Mouse (Mus musculus) liver, embryonic 14.5 days (tissue): ENCODE results near the gene B4galnt1. TPM values are rescaled to one million over a fixed set of nuclear protein-coding genes. Genes with fewer than 3 reads are reported as not detected.

ENCODE experiments used
- ATAC-seq: fragments of 200-750 bp; cut with Nextera tagmentation; 2 replicates; pipeline ENCODE4 v1.8.0; 2017; ENCODE audit warnings: moderate number of reproducible peaks, mild to moderate bottlenecking, moderate library complexity; ENCODE audit not compliant: insufficient read depth
- DNase-seq, 3 experiments: peaks; one replicate each; pipeline ENCODE4 v3.0.0-alpha.2; 2012 to 2013; ENCODE audit warnings: low read depth in 3 of 3, low spot score in 3 of 3
- H3K27ac ChIP-seq: fragments of 300-500 bp; sonication (generic); 2 replicates; pipeline ENCODE4 v1.5.1; 2014; ENCODE audit warnings: moderate library complexity, mild to moderate bottlenecking, control low read depth, inconsistent platforms
- H3K27me3 ChIP-seq: fragments of 300-500 bp; sonication (generic); 2 replicates; pipeline ENCODE4 v1.6.1; 2014; ENCODE audit warnings: mild to moderate bottlenecking, low read length, moderate library complexity; ENCODE audit not compliant: control insufficient read depth, insufficient read depth
- H3K36me3 ChIP-seq: fragments of 300-500 bp; sonication (generic); replicated peaks from 2 replicates; pipeline ENCODE4 v1.6.1; 2014; ENCODE audit warnings: low read depth; ENCODE audit not compliant: control insufficient read depth, insufficient read depth
- H3K4me1 ChIP-seq, 2 experiments: fragments of 200-500 bp in 1 of 2; fragments of 300-500 bp in 1 of 2; sonication (generic) in 1 of 2; replicated peaks; 2 replicates each; pipeline ENCODE4 v1.6.1; 2012 to 2014; ENCODE audit warnings: antibody characterized with exemption in 1 of 2, inconsistent platforms in 1 of 2, low read length in 1 of 2; ENCODE audit not compliant: control insufficient read depth in 2 of 2, insufficient read depth in 2 of 2
- H3K4me2 ChIP-seq: fragments of 300-500 bp; sonication (generic); 2 replicates; pipeline ENCODE4 v1.6.1; 2014; ENCODE audit warnings: low read depth, mild to moderate bottlenecking, control low read depth, moderate library complexity
- H3K4me3 ChIP-seq, 2 experiments: fragments of 200-500 bp in 1 of 2; fragments of 300-500 bp in 1 of 2; sonication (generic) in 1 of 2; 2 replicates each; pipeline ENCODE4 v1.5.1; 2012 to 2014; ENCODE audit warnings: low read depth in 2 of 2, low read length in 2 of 2, mild to moderate bottlenecking in 2 of 2, control low read depth in 1 of 2, inconsistent platforms in 1 of 2, moderate library complexity in 1 of 2; ENCODE audit not compliant: insufficient read depth in 1 of 2
- H3K9ac ChIP-seq: fragments of 300-500 bp; sonication (generic); replicated peaks from 2 replicates; pipeline ENCODE4 v1.6.1; 2014; ENCODE audit warnings: mild to moderate bottlenecking, control low read depth, moderate library complexity
- H3K9me3 ChIP-seq: fragments of 300-500 bp; sonication (generic); 2 replicates; pipeline ENCODE4 v1.6.1; 2016; ENCODE audit warnings: low read length, mixed read lengths; ENCODE audit not compliant: control insufficient read depth
- CTCF ChIP-seq: IDR thresholded peaks from 2 replicates; pipeline ENCODE4 v1.5.1; 2016; ENCODE audit warnings: antibody characterized with exemption, low read depth, control low read depth
- EP300 ChIP-seq: IDR thresholded peaks from 2 replicates; pipeline ENCODE4 v1.6.1; 2016; ENCODE audit warnings: antibody characterized with exemption, low read depth
- WGBS: fragments of 180-500 bp; shearing (Covaris S2); extraction: QIAGEN DNeasy Blood & Tissue Kit; methylation state at CpG from one replicate; pipeline ENCODE4 v1.1.7; 2014; ENCODE audit not compliant: insufficient replicate concordance; 5-methylcytosine and 5-hydroxymethylcytosine counted together
- polyA plus RNA-seq, 2 experiments: library from polyadenylated mRNA; depleted of rRNA in 1 of 2; stranded (reverse) in 1 of 2; unstranded in 1 of 2; fragments of >200 nt; fragmentation: Nextera tagmentation in 1 of 2; extraction: Ambion mirVana in 1 of 2; gene quantifications; 2 replicates each; pipeline versions ENCODE4 v1.2.1 to v1.2.3; 2012 to 2014

B4galnt1 gene
- polyA plus RNA-seq, 2 experiments, result 10.4 to 17.1 TPM

GRCm38 (mm10) chr10:127193011-127193410 lies 28.0 kb downstream of the B4galnt1 start:
- peaks cover 39 to 50% of the 10 kb centered on the region in 2 experiments for H3K4me1 ChIP-seq
- H3K4me2 ChIP-seq, result peak overlapping the region; percentile 40
- H3K27me3 ChIP-seq, result no peaks in the 10 kb centered on the region
- peak overlapping the region; percentile 2; the same call in 1 of the 2 replicates for H3K9ac ChIP-seq
- no peak overlapping the region for H3K4me3 ChIP-seq
- DNase-seq (no peak), ATAC-seq (no peak)
- 66% methylated on average over 9 of the region's 9 CpGs for WGBS
- H3K36me3 ChIP-seq, result peaks cover 9% of the 10 kb centered on the region
- peak overlapping the region; percentile 46 for H3K27ac ChIP-seq
- TF ChIP-seq CTCF, result no peak
- TF ChIP-seq EP300, result no peak
- no peaks in the 10 kb centered on the region for H3K9me3 ChIP-seq

DNA sequence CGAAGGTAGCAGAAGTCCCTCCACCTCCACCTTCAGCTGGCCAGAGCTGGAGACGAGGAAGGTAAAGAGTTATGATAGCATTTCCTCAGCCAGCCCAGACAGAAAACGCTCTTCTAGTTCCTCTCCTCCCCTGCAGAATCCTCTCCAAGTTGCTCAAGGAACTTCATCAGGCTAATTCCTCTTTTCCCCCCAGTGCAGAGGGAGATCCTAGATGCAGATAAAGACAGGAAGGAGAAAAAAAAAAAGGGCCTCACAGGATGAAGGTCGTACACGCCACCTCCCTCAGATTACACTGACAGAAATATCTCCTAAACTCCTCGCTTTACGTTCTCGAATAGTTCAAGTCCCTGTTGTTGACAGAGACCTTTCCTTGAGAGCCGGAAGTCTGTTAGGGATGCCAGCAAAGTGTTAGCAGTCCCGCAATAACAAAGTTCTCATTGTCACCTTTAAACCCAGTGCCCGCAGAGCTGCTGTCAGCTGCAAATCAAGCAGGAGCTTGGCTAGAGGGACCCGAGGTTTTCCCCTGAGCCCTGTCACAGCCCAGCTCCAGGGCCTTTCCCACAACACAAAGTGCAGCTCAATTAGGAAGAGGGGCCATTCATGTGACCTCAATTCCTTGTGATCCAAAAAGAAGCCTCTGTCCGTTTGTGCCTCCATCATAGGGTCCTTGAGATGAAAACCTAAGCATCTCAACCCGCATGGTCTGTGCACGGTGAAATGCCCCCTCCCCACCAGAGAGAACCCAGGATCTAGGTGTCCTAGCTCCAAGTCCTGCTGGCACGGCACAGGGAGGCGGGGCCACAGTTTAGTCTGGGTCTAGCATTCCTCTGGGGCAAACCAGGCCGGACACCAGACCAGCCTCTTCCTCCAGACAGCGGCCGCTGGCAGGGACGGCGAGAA lies 29.7 kb downstream of the B4galnt1 start:
- Histone ChIP-seq H3K27me3 (no peaks in the 10 kb centered on the region), H3K4me2 (peak overlapping the region; percentile 94), H3K9ac (peak overlapping the region; percentile 97), H3K27ac (peak overlapping the region; percentile 82), H3K4me1 (peaks cover 39% of the 10 kb centered on the region in 2 experiments), H3K4me3 (peak overlapping the region; percentile 58 to 89), H3K9me3 (no peaks in the 10 kb centered on the region), H3K36me3 (peaks cover 26% of the 10 kb centered on the region)
- peak; percentile 59; the same call in 1 of the 2 replicates for ATAC-seq
- 3% methylated on average over 22 of the region's 22 CpGs for WGBS
- no peak for DNase-seq
- TF ChIP-seq EP300 (no peak), CTCF (no peak)

GRCm38 (mm10) chr10:127195328-127196129 lies 30.5 kb downstream of the B4galnt1 start, which contains the start of gene Dtx3:
TSS of gene Dtx3 (minus strand) at chr10:127195728.
- no peak for DNase-seq
- TF ChIP-seq EP300, result no peak
- TF ChIP-seq CTCF, result no peak
- H3K4me3 ChIP-seq, result peak within 1 kb of the TSS; percentile 58 to 89
- H3K27ac ChIP-seq, result peak within 1 kb of the TSS; percentile 82
- peak within 1 kb of the TSS; percentile 94 for H3K4me2 ChIP-seq
- no peaks in the 10 kb centered on the region for H3K9me3 ChIP-seq
- H3K9ac ChIP-seq, result peak within 1 kb of the TSS; percentile 97
- H3K4me1 ChIP-seq, result peaks cover 30 to 31% of the 10 kb centered on the region in 2 experiments
- peak; percentile 55 for ATAC-seq
- H3K27me3 ChIP-seq, result no peaks in the 10 kb centered on the region
- H3K36me3 ChIP-seq, result peaks cover 34% of the 10 kb centered on the region
- WGBS, result 1% methylated on average over 32 of the region's 47 CpGs

DNA sequence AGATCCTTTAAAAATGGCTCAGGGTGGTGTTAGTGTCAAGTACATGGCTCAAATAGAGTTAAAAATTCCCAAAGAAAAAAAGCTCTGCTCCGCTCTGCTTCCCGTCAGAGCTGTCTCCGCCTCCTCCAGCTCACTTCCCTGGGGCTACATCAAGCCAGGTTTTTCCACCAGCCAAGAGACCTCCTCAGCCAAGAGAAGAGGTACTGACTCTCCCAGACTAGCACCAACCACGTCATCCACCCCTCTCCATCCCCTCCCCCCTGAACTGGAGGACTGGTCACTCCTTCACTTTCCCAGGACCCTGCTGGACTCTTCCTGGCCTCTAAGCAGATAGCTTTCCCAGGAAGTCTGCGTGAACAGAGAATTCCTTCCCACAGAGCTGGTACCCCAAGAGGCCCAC lies 31.4 kb downstream of the B4galnt1 start:
- 60% methylated on average over 5 of the region's 5 CpGs for WGBS
- no peaks in the 10 kb centered on the region for H3K27me3 ChIP-seq
- DNase-seq, result no peak
- ATAC-seq, result no peak
- peaks cover 41% of the 10 kb centered on the region for H3K36me3 ChIP-seq
- peak overlapping the region; percentile 82 for H3K27ac ChIP-seq
- H3K9me3 ChIP-seq, result no peaks in the 10 kb centered on the region
- peaks cover 22% of the 10 kb centered on the region in 2 experiments for H3K4me1 ChIP-seq
- TF ChIP-seq CTCF (no peak), EP300 (no peak)
- H3K9ac ChIP-seq, result peak overlapping the region; percentile 97
- peak overlapping the region; percentile 94 for H3K4me2 ChIP-seq
- peak overlapping the region in 1 of 2 experiments; percentile 89; a peak in 2 of 4 replicates for H3K4me3 ChIP-seq

DNA sequence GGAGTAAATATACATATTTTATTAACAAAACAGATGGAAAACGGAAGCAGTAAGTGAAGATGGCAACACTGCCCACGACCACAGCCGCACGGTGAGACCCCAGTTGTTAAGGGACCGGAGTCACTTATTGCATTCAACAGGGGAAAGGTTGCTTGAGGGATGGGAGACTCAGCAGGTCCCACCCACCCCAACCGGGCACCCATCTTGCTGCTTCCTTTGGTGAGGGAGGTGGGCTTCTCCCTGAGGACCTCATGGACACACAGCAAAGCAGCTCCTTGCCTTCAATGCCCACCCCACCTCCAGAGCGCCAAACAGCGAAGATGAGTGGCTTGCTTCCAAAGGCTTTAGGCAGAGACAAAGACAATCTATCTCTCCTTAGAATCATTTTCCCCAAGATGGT lies 32.1 kb downstream of the B4galnt1 start:
- TF ChIP-seq CTCF (no peak), EP300 (no peak)
- no peak overlapping the region for H3K4me2 ChIP-seq
- H3K9ac ChIP-seq, result no peak overlapping the region
- H3K36me3 ChIP-seq, result peaks cover 48% of the 10 kb centered on the region
- no peak for DNase-seq
- no peaks in the 10 kb centered on the region for H3K9me3 ChIP-seq
- H3K4me3 ChIP-seq, result no peak overlapping the region
- H3K4me1 ChIP-seq, result peaks cover 18 to 19% of the 10 kb centered on the region in 2 experiments
- WGBS, result 84% methylated on average over 8 of the region's 8 CpGs
- no peaks in the 10 kb centered on the region for H3K27me3 ChIP-seq
- H3K27ac ChIP-seq, result no peak overlapping the region
- no peak for ATAC-seq
